Mouse (Mus musculus): ENCODE measurements around the gene Zfp131. TPM values are rescaled to one million over a fixed set of nuclear protein-coding genes. Genes with fewer than 3 reads are reported as not detected.

Zfp131 gene
- polyA plus RNA-seq, 1 experiment from 2014 or later: 30.0 TPM

- peak overlapping the region; percentile 94 for H3K4me2 ChIP-seq
- H3K27ac ChIP-seq (replicated peaks): peak overlapping the region; percentile 88; the same call in 1 of the 2 replicates
- peak overlapping the region; percentile 71 for H3K4me3 ChIP-seq (replicated peaks)
- no peaks in the 10 kb centered on the region for H3K27me3 ChIP-seq (replicated peaks)
- H3K4me1 ChIP-seq: peaks cover 24% of the 10 kb centered on the region
- no peaks in the 10 kb centered on the region for H3K9me3 ChIP-seq (replicated peaks)
- WGBS: 39% methylated on average over 9 of the region's 9 CpGs
- no peak for ATAC-seq (ENCODE audit: low FRiP score)
- no peak overlapping the region for H3K9ac ChIP-seq (replicated peaks)
- H3K36me3 ChIP-seq: no peaks in the 10 kb centered on the region
Observed at GRCm38 (mm10) chr13:119753859-119754634, 36.6 kb downstream of the Zfp131 start.

DNA sequence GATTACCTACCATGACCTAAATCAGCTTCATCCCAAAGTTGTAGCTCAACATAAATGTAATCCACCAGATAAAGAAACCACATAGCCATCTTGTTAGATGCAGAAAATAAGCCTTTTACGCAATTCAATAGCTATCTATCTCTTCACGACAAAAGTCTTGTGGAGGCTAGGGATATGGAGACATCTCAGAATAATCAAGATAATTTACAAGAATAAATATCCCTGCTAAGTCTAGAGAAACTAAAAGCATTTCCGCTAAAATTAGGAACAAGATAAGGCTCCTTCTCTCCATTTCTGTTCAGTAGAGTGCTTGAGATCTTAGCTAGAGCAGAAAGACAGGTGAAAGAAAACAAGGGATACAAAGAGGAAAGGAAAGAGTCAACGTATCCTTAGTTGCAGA, 43.8 kb downstream of the Zfp131 start:
- WGBS: 87% methylated on average over 4 of the region's 4 CpGs
- Histone ChIP-seq H3K27me3 (replicated peaks) (no peaks in the 10 kb centered on the region), H3K9me3 (replicated peaks) (no peaks in the 10 kb centered on the region), H3K4me3 (replicated peaks) (no peak overlapping the region), H3K9ac (replicated peaks) (no peak overlapping the region), H3K4me1 (peaks cover 5% of the 10 kb centered on the region), H3K4me2 (no peak overlapping the region), H3K27ac (replicated peaks) (no peak overlapping the region), H3K36me3 (no peaks in the 10 kb centered on the region)
- ATAC-seq (ENCODE audit: low FRiP score): no peak

GRCm38 (mm10) chr13:119743470-119743869, 47.2 kb downstream of the Zfp131 start:
- peaks cover 13% of the 10 kb centered on the region for H3K4me1 ChIP-seq
- no peak overlapping the region for H3K4me3 ChIP-seq (replicated peaks)
- 82% methylated on average over 3 of the region's 3 CpGs for WGBS
- no peaks in the 10 kb centered on the region for H3K27me3 ChIP-seq (replicated peaks)
- no peak overlapping the region for H3K4me2 ChIP-seq
- no peak overlapping the region for H3K9ac ChIP-seq (replicated peaks)
- no peak overlapping the region for H3K27ac ChIP-seq (replicated peaks)
- H3K9me3 ChIP-seq (replicated peaks): no peaks in the 10 kb centered on the region
- no peaks in the 10 kb centered on the region for H3K36me3 ChIP-seq
- ATAC-seq (ENCODE audit: low FRiP score): no peak

DNA sequence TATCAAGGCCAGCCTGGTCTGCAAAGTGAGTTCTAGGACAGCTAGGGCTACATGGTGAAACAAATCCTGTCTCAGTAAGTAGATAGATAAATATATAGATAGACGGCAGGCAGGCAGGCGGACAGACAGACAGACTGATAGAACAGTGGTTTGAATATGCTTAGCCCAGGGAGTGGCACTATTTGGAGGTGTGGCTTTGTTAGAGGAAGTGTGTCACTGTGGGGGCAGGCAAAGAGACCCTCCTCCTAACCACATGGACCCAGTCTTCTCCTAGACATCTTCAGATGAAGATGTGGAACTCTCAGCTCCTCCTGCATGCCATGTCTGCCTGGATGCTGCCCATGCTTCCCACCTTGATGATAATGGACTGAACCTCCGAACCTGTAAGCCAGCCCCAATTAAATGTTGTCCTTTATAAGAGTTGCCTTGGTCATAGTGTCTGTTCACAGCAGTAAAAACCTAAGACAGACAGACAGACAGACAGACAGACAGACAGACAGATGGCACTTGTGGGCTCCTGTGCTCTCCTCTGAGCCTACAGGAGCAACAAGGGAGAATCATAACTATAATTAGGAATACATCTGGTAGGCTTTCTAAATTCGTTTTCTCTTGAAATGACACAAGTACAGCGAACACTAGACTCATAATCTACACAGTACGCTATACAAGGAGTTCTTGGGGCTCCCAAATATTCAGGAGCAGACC, 47.8 kb downstream of the Zfp131 start:
- Histone ChIP-seq H3K4me3 (replicated peaks) (no peak overlapping the region), H3K9ac (replicated peaks) (no peak overlapping the region), H3K4me1 (peaks cover 13% of the 10 kb centered on the region), H3K36me3 (no peaks in the 10 kb centered on the region), H3K27ac (replicated peaks) (no peak overlapping the region), H3K4me2 (no peak overlapping the region), H3K27me3 (replicated peaks) (no peaks in the 10 kb centered on the region), H3K9me3 (replicated peaks) (no peaks in the 10 kb centered on the region)
- no peak for ATAC-seq (ENCODE audit: low FRiP score)
- WGBS: 93% methylated on average over 6 of the region's 6 CpGs

- peak; percentile 59; the same call in 1 of the 2 replicates for ATAC-seq (ENCODE audit: low FRiP score)
- H3K27me3 ChIP-seq (replicated peaks): no peaks in the 10 kb centered on the region
- peaks cover 17% of the 10 kb centered on the region for H3K4me1 ChIP-seq
- no peaks in the 10 kb centered on the region for H3K9me3 ChIP-seq (replicated peaks)
- 3% methylated on average over 19 of the region's 19 CpGs for WGBS
- no peaks in the 10 kb centered on the region for H3K36me3 ChIP-seq
- H3K4me2 ChIP-seq: peak overlapping the region; percentile 53
- H3K4me3 ChIP-seq (replicated peaks): peak overlapping the region; percentile 10; the same call in 1 of the 2 replicates
- peak overlapping the region; percentile 57 for H3K27ac ChIP-seq (replicated peaks)
- H3K9ac ChIP-seq (replicated peaks): peak overlapping the region; percentile 24; the same call in 1 of the 2 replicates
Observed at GRCm38 (mm10) chr13:119741390-119742237, 49.1 kb downstream of the Zfp131 start.

DNA sequence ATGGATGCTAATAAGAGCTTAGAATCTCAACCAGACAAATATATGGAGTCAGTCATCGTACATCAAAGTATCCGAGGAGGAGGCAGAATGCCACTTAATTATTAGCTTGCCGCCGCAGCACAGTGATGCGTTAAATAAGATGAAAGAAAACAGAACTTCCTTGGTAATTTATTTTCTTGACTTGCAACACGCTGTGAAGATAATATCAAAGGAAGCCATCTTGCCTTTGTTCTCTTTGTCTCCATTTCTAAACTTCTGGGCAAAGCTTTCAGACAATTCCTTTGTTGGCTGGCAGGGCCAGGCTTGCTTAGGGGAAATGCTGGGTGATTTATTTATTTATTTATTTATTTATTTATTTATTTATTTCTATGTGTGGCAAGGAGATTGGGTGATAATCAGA, 59.2 kb downstream of the Zfp131 start:
- ATAC-seq (ENCODE audit: low FRiP score): peak; percentile 26
- Histone ChIP-seq H3K36me3 (no peaks in the 10 kb centered on the region), H3K4me1 (0 out of 2 replicates have a peak, but pooled peaks cover 5% of the 10 kb centered on the region), H3K4me2 (peak overlapping the region; percentile 15; the same call in 1 of the 2 replicates), H3K9ac (replicated peaks) (no peak overlapping the region), H3K9me3 (replicated peaks) (no peaks in the 10 kb centered on the region), H3K4me3 (replicated peaks) (no peak overlapping the region), H3K27me3 (replicated peaks) (no peaks in the 10 kb centered on the region), H3K27ac (replicated peaks) (peak overlapping the region; percentile 68)
- 12% methylated on average over 6 of the region's 6 CpGs for WGBS

DNA sequence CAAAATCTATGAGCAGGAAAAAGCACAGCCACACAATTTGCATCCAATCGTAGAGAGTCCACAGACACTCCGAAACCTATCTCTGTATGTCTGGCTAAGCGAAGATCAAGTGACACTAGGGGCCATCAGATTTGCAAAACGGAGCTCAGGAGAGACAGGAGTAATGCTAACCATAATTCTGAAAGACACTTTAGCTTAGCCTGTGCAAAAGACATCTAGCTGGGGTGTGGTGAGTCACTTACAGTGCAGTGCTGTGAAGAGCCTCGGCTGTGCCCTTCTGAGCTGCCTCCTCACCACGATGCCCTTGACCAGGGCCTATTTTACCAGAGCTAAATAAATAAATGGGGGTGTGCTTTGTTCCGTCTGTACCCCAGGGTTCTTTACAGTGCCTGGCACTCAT, 61.3 kb downstream of the Zfp131 start:
- H3K4me2 ChIP-seq: no peak overlapping the region
- no peak for ATAC-seq (ENCODE audit: low FRiP score)
- no peak overlapping the region for H3K27ac ChIP-seq (replicated peaks)
- H3K4me1 ChIP-seq: 0 out of 2 replicates have a peak, but pooled peaks cover 5% of the 10 kb centered on the region
- WGBS: 93% methylated on average over 7 of the region's 7 CpGs
- H3K27me3 ChIP-seq (replicated peaks): no peaks in the 10 kb centered on the region
- no peak overlapping the region for H3K9ac ChIP-seq (replicated peaks)
- H3K9me3 ChIP-seq (replicated peaks): no peaks in the 10 kb centered on the region
- H3K4me3 ChIP-seq (replicated peaks): no peak overlapping the region
- H3K36me3 ChIP-seq: no peaks in the 10 kb centered on the region

DNA sequence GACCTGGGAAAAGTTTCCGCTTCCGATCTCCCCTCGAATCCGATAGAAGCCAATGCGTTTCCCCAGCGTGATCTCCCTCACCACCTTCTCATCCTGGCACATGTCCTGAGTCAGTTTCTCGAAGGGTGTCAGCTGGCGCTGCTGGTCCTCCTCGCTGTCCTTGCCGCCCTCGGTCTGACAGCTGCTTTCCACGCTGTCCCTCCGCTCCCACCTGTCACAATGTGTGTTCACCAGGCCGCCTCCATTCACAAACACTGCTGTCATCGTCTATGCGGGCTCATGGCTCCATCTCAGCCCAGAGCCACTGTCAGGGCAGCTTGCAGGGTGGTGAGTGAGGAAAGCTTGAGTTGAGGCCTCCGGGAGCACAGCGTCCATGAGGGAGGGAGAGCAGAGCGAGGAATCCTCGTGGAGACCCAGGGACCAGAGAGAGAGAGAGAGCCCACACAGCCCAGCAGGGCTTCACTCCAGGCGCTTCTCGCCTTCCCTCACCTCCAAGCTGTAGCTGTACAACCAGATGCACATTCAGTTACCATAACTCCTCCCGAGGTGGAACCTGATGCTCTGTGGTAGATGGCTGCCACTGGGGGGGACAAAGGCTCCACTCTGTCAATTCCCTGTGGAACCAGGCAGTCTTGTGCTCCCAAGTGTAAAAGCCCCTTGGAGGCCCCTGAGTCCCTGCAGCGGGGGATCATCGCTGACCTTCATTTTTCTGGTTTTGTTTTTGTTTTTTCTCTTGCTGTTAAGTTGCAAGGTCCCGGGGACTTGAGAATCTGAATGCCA, 62.9 kb downstream of the Zfp131 start:
- H3K4me3 ChIP-seq (replicated peaks): no peak overlapping the region
- H3K27me3 ChIP-seq (replicated peaks): no peaks in the 10 kb centered on the region
- H3K9me3 ChIP-seq (replicated peaks): no peaks in the 10 kb centered on the region
- no peak overlapping the region for H3K9ac ChIP-seq (replicated peaks)
- 0 out of 2 replicates have a peak, but pooled peaks cover 5% of the 10 kb centered on the region for H3K4me1 ChIP-seq
- WGBS: 76% methylated on average over 26 of the region's 26 CpGs
- no peak for ATAC-seq (ENCODE audit: low FRiP score)
- peaks cover 2% of the 10 kb centered on the region; the same call in 1 of the 2 replicates for H3K36me3 ChIP-seq
- no peak overlapping the region for H3K27ac ChIP-seq (replicated peaks)
- no peak overlapping the region for H3K4me2 ChIP-seq

GRCm38 (mm10) chr13:119724541-119724940, 66.1 kb downstream of the Zfp131 start:
- Histone ChIP-seq H3K4me2 (no peak overlapping the region), H3K27ac (replicated peaks) (no peak overlapping the region), H3K27me3 (replicated peaks) (no peaks in the 10 kb centered on the region), H3K9me3 (replicated peaks) (no peaks in the 10 kb centered on the region), H3K9ac (replicated peaks) (no peak overlapping the region), H3K4me1 (no peaks in the 10 kb centered on the region), H3K36me3 (peaks cover 2% of the 10 kb centered on the region; the same call in 1 of the 2 replicates), H3K4me3 (replicated peaks) (no peak overlapping the region)
- 89% methylated on average over 7 of the region's 7 CpGs for WGBS
- ATAC-seq (ENCODE audit: low FRiP score): no peak

DNA sequence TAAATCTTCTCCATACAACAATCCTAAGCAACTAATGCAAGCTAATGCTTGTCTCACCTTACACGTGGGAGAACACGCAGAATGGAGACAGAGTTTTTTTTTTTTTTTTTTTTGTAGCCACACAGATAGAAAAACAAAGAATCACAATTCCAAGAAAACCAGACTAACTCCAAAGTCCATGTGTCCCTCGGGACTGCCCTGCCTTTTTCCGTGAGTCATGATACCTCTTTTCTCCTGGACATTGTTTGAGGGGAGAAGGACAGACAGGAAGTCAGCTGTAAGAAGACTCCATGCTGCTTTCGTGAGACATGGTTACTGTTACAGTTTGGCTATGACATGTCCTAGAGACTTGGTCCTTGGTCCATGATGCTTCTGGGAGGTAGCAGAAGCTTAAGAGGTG, 67.3 kb downstream of the Zfp131 start:
- Histone ChIP-seq H3K36me3 (peaks cover 2% of the 10 kb centered on the region; the same call in 1 of the 2 replicates), H3K9ac (replicated peaks) (no peak overlapping the region), H3K27me3 (replicated peaks) (no peaks in the 10 kb centered on the region), H3K27ac (replicated peaks) (no peak overlapping the region), H3K4me3 (replicated peaks) (no peak overlapping the region), H3K4me1 (no peaks in the 10 kb centered on the region), H3K9me3 (replicated peaks) (no peaks in the 10 kb centered on the region), H3K4me2 (no peak overlapping the region)
- 89% methylated on average over 5 of the region's 5 CpGs for WGBS
- no peak for ATAC-seq (ENCODE audit: low FRiP score)

GRCm38 (mm10) chr13:119722447-119722846, 68.2 kb downstream of the Zfp131 start:
- no peak overlapping the region for H3K9ac ChIP-seq (replicated peaks)
- no peak for ATAC-seq (ENCODE audit: low FRiP score)
- 92% methylated on average over 3 of the region's 3 CpGs for WGBS
- no peak overlapping the region for H3K4me2 ChIP-seq
- H3K36me3 ChIP-seq: peaks cover 2% of the 10 kb centered on the region; the same call in 1 of the 2 replicates
- no peaks in the 10 kb centered on the region for H3K4me1 ChIP-seq
- no peak overlapping the region for H3K4me3 ChIP-seq (replicated peaks)
- no peaks in the 10 kb centered on the region for H3K27me3 ChIP-seq (replicated peaks)
- no peak overlapping the region for H3K27ac ChIP-seq (replicated peaks)
- H3K9me3 ChIP-seq (replicated peaks): no peaks in the 10 kb centered on the region
